Mouse (Mus musculus): ENCODE results near the gene BC028528. TPM values are rescaled to one million over a fixed set of nuclear protein-coding genes. Genes with fewer than 3 reads are reported as not detected.
"Not testable (repeated sequence)": the region's sequence is repeated elsewhere in the genome, so short reads cannot be mapped to it uniquely, and the experiment has no call there.

BC028528 gene
- polyA plus RNA-seq, 1 experiment from 2014 or later = 7.9 TPM

DNA sequence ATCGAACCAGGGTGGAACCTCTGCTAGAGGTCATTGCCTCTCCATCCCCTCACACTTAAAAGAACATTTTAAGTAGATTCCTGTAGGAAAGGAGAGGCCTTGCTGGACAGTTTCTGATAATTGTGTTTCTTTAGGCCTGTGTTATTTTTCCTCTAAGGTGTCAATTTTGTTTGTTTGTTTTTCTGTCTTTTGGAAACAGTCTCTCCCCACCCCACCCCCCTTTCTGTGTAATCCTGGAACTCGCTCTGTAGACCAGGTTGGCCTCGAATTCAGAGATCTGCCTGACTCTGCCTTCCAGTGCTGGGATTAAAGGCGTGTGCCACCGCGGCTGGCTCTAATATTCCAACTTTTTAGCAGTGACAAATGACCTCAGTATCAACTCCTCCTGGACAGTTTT is 36.5 kb upstream of the BC028528 start:
- Histone ChIP-seq H3K36me3 (peaks cover 15% of the 10 kb centered on the region), H3K4me1 (peaks cover 10% of the 10 kb centered on the region; the same call in 1 of the 2 replicates)
- 72% methylated on average over 6 of the region's 6 CpGs for WGBS

DNA sequence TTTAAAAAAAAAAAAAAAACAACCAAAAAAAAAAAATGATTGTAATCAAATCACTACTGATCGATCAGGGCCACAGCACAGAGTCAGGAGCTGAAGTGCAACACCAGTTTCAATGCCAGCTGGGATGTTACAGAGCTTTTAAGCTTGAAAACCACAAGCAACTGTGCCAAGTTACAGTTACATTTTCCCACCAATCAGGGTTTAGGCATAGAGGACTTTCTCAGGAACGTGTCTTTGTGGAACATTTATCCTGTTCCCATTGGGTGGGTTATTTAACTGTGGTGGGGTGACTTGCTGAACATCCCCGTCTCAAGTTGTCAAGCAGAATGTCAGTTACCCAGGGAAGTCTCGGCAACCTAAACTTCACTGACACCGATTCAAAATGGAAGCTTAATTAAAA is 33.3 kb upstream of the BC028528 start:
- no peaks in the 10 kb centered on the region for H3K27me3 ChIP-seq (ENCODE audit: low read depth, poor library complexity, severe bottlenecking)
- 89% methylated on average over 5 of the region's 5 CpGs for WGBS
- H3K36me3 ChIP-seq = no peaks in the 10 kb centered on the region
- 0 out of 2 replicates have a peak, but pooled peaks cover 4% of the 10 kb centered on the region for H3K4me1 ChIP-seq
- no peak for DNase-seq (ENCODE audit: low spot score)
- H3K27ac ChIP-seq = no peak overlapping the region
- H3K4me3 ChIP-seq = no peak overlapping the region
- no peaks in the 10 kb centered on the region for H3K9me3 ChIP-seq (replicated peaks)

More for the DNA sequence above, 36.5 kb upstream of the BC028528 start:
- Histone ChIP-seq H3K9me3 (replicated peaks) (no peaks in the 10 kb centered on the region), H3K4me3 (peak overlapping the region; percentile 95), H3K27me3 (ENCODE audit: low read depth, poor library complexity, severe bottlenecking) (no peaks in the 10 kb centered on the region), H3K27ac (peak overlapping the region; percentile 96)
- DNase-seq (ENCODE audit: low spot score) = no peak

DNA sequence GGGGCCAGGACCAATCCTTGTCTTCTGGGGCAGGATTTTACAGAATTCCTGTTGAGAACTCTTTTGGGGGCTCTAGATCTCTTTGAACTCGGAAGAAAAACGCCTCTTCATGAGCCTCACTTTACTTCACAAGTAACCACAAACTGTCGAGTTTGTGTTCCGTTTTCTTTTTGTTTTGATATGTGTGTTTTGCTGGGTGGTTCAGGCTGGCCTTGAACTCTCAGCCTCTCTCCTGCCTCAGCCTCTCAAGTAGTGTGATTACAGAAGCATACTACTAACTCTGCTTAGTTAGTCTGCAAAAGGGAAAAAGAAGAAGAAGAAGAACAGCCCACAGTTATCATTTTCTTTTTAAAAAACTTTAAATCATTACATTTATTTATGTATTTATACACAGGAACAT is 32.4 kb upstream of the BC028528 start:
- H3K9me3 ChIP-seq (replicated peaks) = no peaks in the 10 kb centered on the region
- H3K36me3 ChIP-seq = no peaks in the 10 kb centered on the region
- no peak overlapping the region for H3K4me3 ChIP-seq
- WGBS = 73% methylated on average over 4 of the region's 4 CpGs
- H3K4me1 ChIP-seq = 0 out of 2 replicates have a peak, but pooled peaks cover 4% of the 10 kb centered on the region
- no peaks in the 10 kb centered on the region for H3K27me3 ChIP-seq (ENCODE audit: low read depth, poor library complexity, severe bottlenecking)
- no peak overlapping the region for H3K27ac ChIP-seq
- no peak for DNase-seq (ENCODE audit: low spot score)

GRCm38 (mm10) chr3:95923429-95923828 is 31.6 kb upstream of the BC028528 start:
- not testable (repeated sequence) for DNase-seq (ENCODE audit: low spot score); H3K27me3 ChIP-seq (ENCODE audit: low read depth, poor library complexity, severe bottlenecking); H3K36me3 ChIP-seq; H3K27ac ChIP-seq; H3K4me3 ChIP-seq; H3K9me3 ChIP-seq (replicated peaks); H3K4me1 ChIP-seq
- WGBS = 94% methylated on average over 7 of the region's 7 CpGs

GRCm38 (mm10) chr3:95920532-95920931 is 28.7 kb upstream of the BC028528 start:
- H3K9me3 ChIP-seq (replicated peaks); DNase-seq (ENCODE audit: low spot score); H3K36me3 ChIP-seq; H3K27me3 ChIP-seq (ENCODE audit: low read depth, poor library complexity, severe bottlenecking); H3K4me1 ChIP-seq; H3K4me3 ChIP-seq; H3K27ac ChIP-seq: not testable (repeated sequence)
- WGBS = 71% methylated on average over 2 of the region's 2 CpGs

GRCm38 (mm10) chr3:95916760-95917159 is 25.0 kb upstream of the BC028528 start:
- Histone ChIP-seq H3K27me3 (ENCODE audit: low read depth, poor library complexity, severe bottlenecking) (no peaks in the 10 kb centered on the region), H3K4me1 (no peaks in the 10 kb centered on the region), H3K9me3 (replicated peaks) (no peaks in the 10 kb centered on the region), H3K36me3 (no peaks in the 10 kb centered on the region), H3K4me3 (no peak overlapping the region), H3K27ac (no peak overlapping the region)
- 79% methylated on average over 7 of the region's 7 CpGs for WGBS
- DNase-seq (ENCODE audit: low spot score) = no peak

DNA sequence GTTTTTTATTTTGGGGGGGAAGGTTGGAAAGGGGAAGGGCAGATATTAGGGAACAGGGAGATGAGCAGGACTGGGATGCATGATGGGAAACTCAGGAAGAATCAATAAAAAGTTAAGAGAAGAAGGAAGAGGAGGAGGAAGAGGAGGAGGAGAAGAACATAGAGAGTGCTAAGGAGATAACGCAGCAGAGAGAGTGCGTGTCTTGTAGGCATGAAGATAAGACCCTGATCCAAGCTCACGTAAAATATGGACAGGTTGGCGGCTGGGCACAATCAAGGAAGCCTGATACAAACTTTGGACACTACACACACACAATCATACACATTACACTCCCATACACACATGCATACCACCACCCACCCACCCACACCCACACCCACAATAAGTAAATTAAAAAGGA is 22.9 kb upstream of the BC028528 start:
- no peak overlapping the region for H3K27ac ChIP-seq
- no peaks in the 10 kb centered on the region for H3K27me3 ChIP-seq (ENCODE audit: low read depth, poor library complexity, severe bottlenecking)
- no peaks in the 10 kb centered on the region for H3K9me3 ChIP-seq (replicated peaks)
- no peak for DNase-seq (ENCODE audit: low spot score)
- WGBS = 94% methylated on average over 4 of the region's 4 CpGs
- H3K4me1 ChIP-seq = no peaks in the 10 kb centered on the region
- H3K4me3 ChIP-seq = no peak overlapping the region
- no peaks in the 10 kb centered on the region for H3K36me3 ChIP-seq

GRCm38 (mm10) chr3:95907613-95908012 is 15.8 kb upstream of the BC028528 start:
- no peak for DNase-seq (ENCODE audit: low spot score)
- peaks cover 44% of the 10 kb centered on the region for H3K4me1 ChIP-seq
- H3K27me3 ChIP-seq (ENCODE audit: low read depth, poor library complexity, severe bottlenecking) = 0 out of 2 replicates have a peak, but pooled peaks cover 5% of the 10 kb centered on the region
- no peak overlapping the region for H3K4me3 ChIP-seq
- WGBS = 52% methylated on average over 4 of the region's 4 CpGs
- H3K36me3 ChIP-seq = no peaks in the 10 kb centered on the region
- H3K9me3 ChIP-seq (replicated peaks) = no peaks in the 10 kb centered on the region
- H3K27ac ChIP-seq = no peak overlapping the region

- H3K4me1 ChIP-seq = peaks cover 52% of the 10 kb centered on the region
- H3K36me3 ChIP-seq = peaks cover 4% of the 10 kb centered on the region
- under 1% methylated on average over 12 of the region's 12 CpGs for WGBS
- DNase-seq (ENCODE audit: low spot score) = peak; percentile 83
- H3K27ac ChIP-seq = peak overlapping the region; percentile 96; the same call in 1 of the 2 replicates
- no peaks in the 10 kb centered on the region for H3K9me3 ChIP-seq (replicated peaks)
- peak overlapping the region; percentile 60 for H3K4me3 ChIP-seq
- 0 out of 2 replicates have a peak, but pooled peaks cover 5% of the 10 kb centered on the region for H3K27me3 ChIP-seq (ENCODE audit: low read depth, poor library complexity, severe bottlenecking)
These were observed 15.1 kb upstream of the BC028528 start for GRCm38 (mm10) chr3:95906860-95907259.

- peak; percentile 73 for DNase-seq (ENCODE audit: low spot score)
- peaks cover 60% of the 10 kb centered on the region for H3K4me1 ChIP-seq
- peak overlapping the region; percentile 60 for H3K4me3 ChIP-seq
- H3K36me3 ChIP-seq = peaks cover 13% of the 10 kb centered on the region
- H3K27me3 ChIP-seq (ENCODE audit: low read depth, poor library complexity, severe bottlenecking) = 0 out of 2 replicates have a peak, but pooled peaks cover 5% of the 10 kb centered on the region
- no peaks in the 10 kb centered on the region for H3K9me3 ChIP-seq (replicated peaks)
- 0% methylated on average over 12 of the region's 12 CpGs for WGBS
- peak overlapping the region; percentile 96 for H3K27ac ChIP-seq
These were observed 14.2 kb upstream of the BC028528 start for GRCm38 (mm10) chr3:95905940-95906492.

GRCm38 (mm10) chr3:95905146-95905939 is 13.5 kb upstream of the BC028528 start:
- peak; percentile 83 for DNase-seq (ENCODE audit: low spot score)
- Histone ChIP-seq H3K9me3 (replicated peaks) (no peaks in the 10 kb centered on the region), H3K4me3 (peak overlapping the region; percentile 60), H3K27me3 (ENCODE audit: low read depth, poor library complexity, severe bottlenecking) (0 out of 2 replicates have a peak, but pooled peaks cover 5% of the 10 kb centered on the region), H3K36me3 (peaks cover 20% of the 10 kb centered on the region), H3K27ac (peak overlapping the region; percentile 96), H3K4me1 (peaks cover 61% of the 10 kb centered on the region)
- WGBS = under 1% methylated on average over 18 of the region's 18 CpGs

- WGBS = 0% methylated on average over 15 of the region's 15 CpGs
- 0 out of 2 replicates have a peak, but pooled peaks cover 5% of the 10 kb centered on the region for H3K27me3 ChIP-seq (ENCODE audit: low read depth, poor library complexity, severe bottlenecking)
- no peaks in the 10 kb centered on the region for H3K9me3 ChIP-seq (replicated peaks)
- DNase-seq (ENCODE audit: low spot score) = peak; percentile 76
- peaks cover 27% of the 10 kb centered on the region for H3K36me3 ChIP-seq
- H3K4me3 ChIP-seq = peak within 1 kb of the TSS; percentile 60
- peaks cover 61% of the 10 kb centered on the region for H3K4me1 ChIP-seq
- peak within 1 kb of the TSS; percentile 96 for H3K27ac ChIP-seq
These were observed 12.8 kb upstream of the BC028528 start, which contains the start of gene Car14 for GRCm38 (mm10) chr3:95904568-95904967. Gene Car14, minus strand, starts transcription at chr3:95904691.
